Mouse (Mus musculus) left cerebral cortex, postnatal 36 days (tissue): ENCODE results near the gene Slc8a1. TPM values are rescaled to one million over a fixed set of nuclear protein-coding genes. Genes with fewer than 3 reads are reported as not detected.

Source experiments
- DNase-seq, 2 experiments: peaks; one replicate each; pipeline ENCODE4 v3.0.0; 2021 to 2022; ENCODE audit warnings: low spot score in 2 of 2, mixed read lengths in 1 of 2
- intact Hi-C: fragments of 180-260 bp; cut with DNase I; formaldehyde crosslinking; loops from one replicate; pipeline ENCODE4 v1.15.1; 2025
- total RNA-seq, 2 experiments: library from RNA; stranded (reverse); gene quantifications; 2 replicates each; pipeline ENCODE4 v1.2.3; 2021

Slc8a1 gene
- total RNA-seq, 2 experiments from 2014 or later = 234 to 261 TPM

GRCm38 (mm10) chr17:81390790-81391189, 347.4 kb downstream of the Slc8a1 start:
- intact Hi-C loops = no loop called here
- no peak for DNase-seq

GRCm38 (mm10) chr17:81386118-81386517, 352.1 kb downstream of the Slc8a1 start:
- intact Hi-C loops = no loop called here
- no peak for DNase-seq

- no peak for DNase-seq
- intact Hi-C loops = no loop called here
These were observed 352.7 kb downstream of the Slc8a1 start for GRCm38 (mm10) chr17:81385476-81385875.

GRCm38 (mm10) chr17:81383461-81383860, 354.7 kb downstream of the Slc8a1 start:
- DNase-seq = no peak
- intact Hi-C loops = no loop called here

- no peak for DNase-seq
- intact Hi-C loops = no loop called here
These were observed 359.7 kb downstream of the Slc8a1 start for GRCm38 (mm10) chr17:81378436-81378835.

- intact Hi-C loops = no loop called here
- DNase-seq = no peak
These were observed 360.3 kb downstream of the Slc8a1 start for GRCm38 (mm10) chr17:81377757-81378299.

GRCm38 (mm10) chr17:81377195-81377594, 361.0 kb downstream of the Slc8a1 start:
- intact Hi-C loops = no loop called here
- no peak for DNase-seq

GRCm38 (mm10) chr17:81375901-81376300, 362.3 kb downstream of the Slc8a1 start:
- intact Hi-C loops = no loop called here
- DNase-seq = no peak

- intact Hi-C loops = no loop called here
- DNase-seq = no peak
These were observed 369.1 kb downstream of the Slc8a1 start for GRCm38 (mm10) chr17:81369036-81369435.

GRCm38 (mm10) chr17:81368503-81368902, 369.7 kb downstream of the Slc8a1 start:
- intact Hi-C loops = no loop called here

GRCm38 (mm10) chr17:81363368-81363767, 374.8 kb downstream of the Slc8a1 start:
- no peak for DNase-seq
- intact Hi-C loops = no loop called here

More at GRCm38 (mm10) chr17:81368503-81368902, 369.7 kb downstream of the Slc8a1 start:
- DNase-seq = no peak

- intact Hi-C loops = no loop called here
- DNase-seq = no peak
These were observed 377.6 kb downstream of the Slc8a1 start for GRCm38 (mm10) chr17:81360571-81360970.

- intact Hi-C loops = no loop called here
- no peak for DNase-seq
These were observed 378.1 kb downstream of the Slc8a1 start for GRCm38 (mm10) chr17:81360032-81360431.

- DNase-seq = no peak
- intact Hi-C loops = no loop called here
These were observed 402.0 kb downstream of the Slc8a1 start for GRCm38 (mm10) chr17:81336024-81336754.

- intact Hi-C loops = no loop called here
- no peak for DNase-seq
These were observed 402.7 kb downstream of the Slc8a1 start for GRCm38 (mm10) chr17:81335526-81335925.
